Mouse (Mus musculus) large intestine, adult 2 months (tissue): Measurements from ENCODE around the gene Ctsc. TPM values are rescaled to one million over a fixed set of nuclear protein-coding genes. Genes with fewer than 3 reads are reported as not detected.

Experiments used
- DNase-seq: peaks from one replicate; pipeline ENCODE4 v3.0.0-alpha.2; 2012; ENCODE audit warnings: low read depth, low spot score
- WGBS: fragments of 180-500 bp; shearing (Covaris S2); methylation state at CpG from one replicate; pipeline ENCODE4 v1.1.7; 2018; 5-methylcytosine and 5-hydroxymethylcytosine counted together
- polyA plus RNA-seq: library from polyadenylated mRNA; depleted of rRNA; stranded (reverse); fragments of >200 nt; gene quantifications from 2 replicates; pipeline ENCODE4 v1.2.3, GENCODE M21; 2012

Ctsc gene
- polyA plus RNA-seq, 1 experiment, result 41.6 TPM

DNA sequence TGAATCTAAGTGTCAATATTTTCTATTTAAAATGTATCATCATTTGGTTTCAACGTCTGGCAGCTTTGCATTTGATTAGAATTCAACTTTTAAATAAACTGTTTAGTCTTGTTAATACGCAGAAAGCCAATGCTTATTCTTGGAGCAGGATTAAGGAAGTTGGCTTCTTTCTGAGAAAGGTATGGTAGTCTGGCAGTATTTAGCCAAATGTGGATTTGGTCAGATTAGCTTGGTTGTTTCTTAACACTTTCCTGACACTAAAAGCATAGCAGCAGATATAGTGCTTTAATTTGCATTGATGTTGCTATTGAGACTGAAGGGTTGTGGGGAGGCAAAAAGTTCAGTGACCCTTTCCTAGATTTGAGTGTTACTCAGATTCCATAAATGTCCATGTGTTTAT is 14.2 kb downstream of the Ctsc start:
- 65% methylated on average over 2 of the region's 2 CpGs for WGBS
- no peak for DNase-seq

DNA sequence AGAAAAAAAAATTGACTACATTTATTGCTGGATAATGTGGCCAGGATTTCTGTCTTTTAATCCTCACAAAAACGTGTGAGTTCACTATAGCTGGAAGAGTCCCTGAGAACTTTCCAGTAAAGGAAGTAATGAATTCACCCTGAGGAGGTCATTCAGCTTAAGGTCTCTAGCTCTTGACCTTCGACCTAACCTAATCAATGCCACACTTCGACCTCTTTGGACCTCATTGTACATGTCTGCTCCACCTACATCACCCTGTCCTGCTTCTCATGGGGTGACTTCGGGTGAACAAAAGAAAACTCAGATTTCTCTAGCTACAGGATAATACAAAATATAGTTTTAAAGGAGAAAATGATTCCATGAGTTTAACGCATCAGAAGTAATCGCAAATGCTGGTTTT is 16.0 kb downstream of the Ctsc start:
- no peak for DNase-seq
- WGBS, result 69% methylated on average over 6 of the region's 6 CpGs

DNA sequence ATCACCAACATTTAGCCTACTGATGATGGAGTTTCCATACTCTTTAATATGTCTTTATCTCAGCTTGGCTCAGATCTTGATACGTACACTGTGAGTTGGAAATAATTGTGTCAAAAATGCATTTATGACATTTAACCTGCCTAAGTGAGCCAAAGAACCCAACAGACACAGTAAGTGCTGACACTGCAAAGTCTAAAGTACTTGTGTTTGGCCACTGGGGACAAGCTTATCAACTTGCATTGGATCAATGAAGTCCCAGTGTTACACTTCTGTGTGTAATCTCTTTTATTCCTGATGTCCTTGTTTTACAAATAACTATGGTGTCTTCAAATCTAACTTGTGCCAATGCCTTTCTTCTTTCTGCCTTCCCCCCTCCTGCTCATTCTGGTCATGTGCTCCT is 18.1 kb downstream of the Ctsc start:
- no peak for DNase-seq
- 95% methylated on average over 1 of the region's 1 CpGs for WGBS

DNA sequence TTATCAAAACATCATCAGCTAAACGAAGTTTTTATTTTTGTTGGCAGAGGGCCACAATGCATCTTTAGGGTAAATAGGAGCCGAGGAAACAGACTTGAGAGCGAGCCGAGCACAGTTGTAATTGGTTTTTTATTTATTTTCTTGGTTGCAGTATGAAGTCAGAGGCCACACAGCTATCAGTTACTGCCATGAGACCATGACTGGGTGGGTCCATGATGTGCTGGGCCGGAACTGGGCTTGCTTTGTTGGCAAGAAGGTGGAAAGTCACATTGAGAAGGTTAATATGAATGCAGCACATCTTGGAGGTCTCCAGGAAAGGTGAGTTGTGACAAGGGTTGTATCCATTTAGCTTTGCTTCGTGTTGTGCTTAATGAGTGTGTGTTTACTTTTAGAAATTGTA is 19.0 kb downstream of the Ctsc start:
- no peak for DNase-seq
- 54% methylated on average over 6 of the region's 6 CpGs for WGBS

DNA sequence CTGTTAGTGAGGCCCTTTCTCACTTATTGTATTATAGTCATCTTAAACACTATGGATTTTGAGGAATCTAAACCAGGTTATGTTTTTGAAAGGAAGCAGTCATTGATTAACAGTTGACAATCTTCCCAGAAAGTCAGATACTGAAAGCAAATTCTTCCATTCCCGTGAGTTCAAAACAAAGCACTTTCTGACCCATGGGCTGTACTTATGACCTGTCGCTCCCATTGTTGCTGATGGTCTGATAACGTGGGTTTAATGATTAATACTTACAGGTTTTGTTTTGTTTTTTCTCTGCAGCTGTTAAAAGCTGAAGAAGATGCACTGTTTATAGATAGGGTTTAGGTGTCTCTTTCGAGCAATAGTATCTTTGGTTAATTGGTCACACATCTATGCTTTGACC is 27.9 kb downstream of the Ctsc start:
- 77% methylated on average over 4 of the region's 4 CpGs for WGBS
- no peak for DNase-seq

DNA sequence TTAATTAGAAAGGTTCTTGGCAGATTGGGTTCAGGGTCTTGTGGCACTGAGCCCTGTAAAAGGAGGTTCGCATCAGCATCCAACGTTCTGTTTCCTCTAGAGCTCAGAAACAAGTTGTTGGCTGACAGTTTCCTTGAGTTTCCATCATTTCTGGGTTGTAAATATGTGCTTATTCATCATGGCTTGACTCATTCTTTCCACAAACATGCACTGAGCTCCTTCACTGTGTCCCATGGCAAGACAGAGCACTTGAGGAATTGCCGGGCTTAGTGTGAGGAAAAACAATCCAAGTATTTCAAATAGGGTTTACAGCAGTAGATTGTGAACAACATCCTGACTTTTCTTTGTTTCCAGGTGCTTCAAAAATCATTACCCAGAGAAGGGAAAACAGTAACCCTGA is 28.8 kb downstream of the Ctsc start:
- WGBS, result 58% methylated on average over 3 of the region's 3 CpGs
- no peak for DNase-seq

DNA sequence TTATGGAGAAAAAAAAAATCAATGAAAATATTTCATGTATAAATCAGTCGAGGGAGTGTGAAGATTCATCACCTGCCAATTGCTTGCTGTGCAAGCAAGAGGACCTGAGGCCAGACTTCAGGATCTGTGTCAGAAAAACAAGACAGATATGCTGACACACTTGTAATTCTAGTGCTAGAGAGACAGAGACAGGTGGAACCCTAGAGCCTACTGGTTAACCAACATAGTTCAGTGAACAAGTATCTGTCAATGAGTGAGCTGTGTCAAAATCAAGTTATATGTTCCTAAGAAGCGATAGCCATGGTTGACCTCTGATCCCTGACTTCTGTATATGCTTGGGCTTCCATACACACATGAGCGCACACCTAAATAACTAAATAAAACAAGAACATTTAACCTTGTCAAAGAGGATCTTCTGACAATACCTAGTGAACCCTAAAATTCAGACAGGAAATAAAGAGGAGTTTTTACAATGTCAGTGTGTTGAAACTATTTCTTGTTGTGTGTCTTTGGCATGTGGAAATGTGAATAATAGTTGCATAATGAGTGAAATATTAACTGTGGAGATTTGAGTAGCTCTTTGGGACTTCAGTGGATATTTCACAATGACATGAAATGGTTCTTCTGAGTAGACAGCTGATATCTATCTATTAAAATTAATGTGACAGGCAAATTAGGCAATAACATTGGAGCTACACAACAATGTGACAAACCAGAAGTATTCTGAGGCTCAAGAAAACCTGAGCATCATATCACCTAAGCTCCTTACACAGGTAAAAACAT is 32.7 kb downstream of the Ctsc start:
- WGBS, result 87% methylated on average over 3 of the region's 3 CpGs
- DNase-seq, result no peak

DNA sequence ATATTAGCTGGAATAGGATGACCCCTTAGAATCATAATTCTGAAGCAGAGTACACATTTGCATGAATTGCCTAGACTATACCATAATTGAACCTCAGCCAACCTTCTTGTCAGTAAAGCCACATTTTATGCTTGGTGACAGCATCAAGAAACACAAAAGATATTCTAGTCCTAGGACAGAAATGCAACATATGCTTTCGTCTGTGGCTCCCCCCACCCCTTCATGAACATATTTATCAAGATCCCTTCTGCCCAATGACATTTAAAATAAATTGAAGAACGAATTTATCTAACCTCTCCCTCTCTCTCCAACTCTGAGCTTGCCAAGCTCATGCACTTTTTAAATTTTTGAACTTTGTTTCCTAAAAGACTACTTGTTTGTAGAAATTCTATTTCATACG is 38.5 kb downstream of the Ctsc start:
- WGBS, result 73% methylated on average over 3 of the region's 3 CpGs
- no peak for DNase-seq

DNA sequence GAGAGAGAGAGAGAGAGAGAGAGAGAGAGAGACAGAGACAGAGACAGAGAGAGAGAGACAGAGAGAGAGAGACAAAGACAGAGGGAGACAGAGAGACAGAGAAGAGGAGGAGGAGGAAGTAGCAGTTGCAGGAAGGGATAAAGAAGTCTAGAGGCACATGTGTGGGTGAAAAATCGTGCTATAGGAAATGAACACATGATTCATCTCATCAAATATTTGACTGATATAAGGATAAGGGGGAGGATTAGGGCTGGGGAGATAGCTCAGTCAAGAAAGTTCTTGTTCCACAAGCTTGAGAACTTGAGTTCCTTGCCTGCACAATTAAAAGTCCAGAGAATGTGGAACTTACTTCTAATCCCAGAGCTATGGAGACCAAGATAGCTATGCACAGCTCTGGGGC is 40.6 kb downstream of the Ctsc start:
- 29% methylated on average over 1 of the region's 1 CpGs for WGBS
- DNase-seq, result no peak

DNA sequence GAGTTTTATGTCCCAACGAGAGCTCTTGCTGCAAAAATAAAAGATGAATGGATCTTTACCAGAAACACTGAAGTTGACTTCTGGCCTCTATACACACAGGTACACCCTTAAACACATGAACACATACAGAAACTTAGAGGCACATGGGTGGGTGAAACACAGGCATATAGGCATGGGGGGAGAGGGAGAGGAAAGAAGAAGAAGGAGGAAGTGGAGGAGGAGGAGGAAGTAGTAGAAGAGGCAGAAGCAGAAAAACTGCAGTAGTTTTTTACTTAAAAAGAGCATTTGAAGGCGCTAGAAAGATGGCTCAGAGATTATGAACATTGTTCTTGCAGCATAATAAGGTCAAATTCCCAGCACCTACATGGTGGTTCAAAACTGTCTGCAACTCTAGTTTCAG is 41.0 kb downstream of the Ctsc start:
- WGBS, result 75% methylated on average over 2 of the region's 2 CpGs
- no peak for DNase-seq

DNA sequence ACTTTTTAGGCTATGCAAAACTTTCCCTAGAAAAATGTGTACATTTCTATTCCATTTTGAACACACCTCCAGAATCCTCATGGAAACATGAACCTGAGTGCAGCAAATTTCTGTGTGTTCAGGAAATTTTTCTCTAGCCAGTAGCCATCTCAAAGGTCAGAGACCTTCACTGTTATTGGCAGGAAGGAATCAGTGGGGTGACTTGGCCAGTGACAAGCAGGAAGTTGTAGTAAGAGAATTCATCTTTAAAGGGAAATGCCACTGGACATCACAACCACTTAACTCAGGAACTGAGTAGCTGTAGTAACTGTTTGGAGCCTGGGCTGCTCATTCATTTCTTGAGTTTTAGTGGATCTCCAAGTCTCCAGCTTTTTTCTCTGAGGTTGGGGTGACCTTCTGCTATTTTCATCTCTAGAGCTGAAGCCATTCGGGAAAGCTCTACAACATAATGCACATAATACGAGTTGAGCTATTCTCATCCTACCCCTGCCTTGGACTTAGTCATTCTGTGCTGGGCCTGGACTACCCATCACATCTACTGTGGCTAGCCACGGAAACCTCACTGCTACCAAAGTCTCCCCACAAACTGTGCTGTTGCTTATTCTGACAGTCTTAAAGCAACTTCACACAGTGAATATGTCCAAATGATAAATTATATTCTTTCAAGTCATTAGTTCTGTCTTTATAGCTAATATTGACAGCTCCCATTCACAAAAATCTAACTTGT is 41.7 kb downstream of the Ctsc start:
- 90% methylated on average over 3 of the region's 3 CpGs for WGBS

DNA sequence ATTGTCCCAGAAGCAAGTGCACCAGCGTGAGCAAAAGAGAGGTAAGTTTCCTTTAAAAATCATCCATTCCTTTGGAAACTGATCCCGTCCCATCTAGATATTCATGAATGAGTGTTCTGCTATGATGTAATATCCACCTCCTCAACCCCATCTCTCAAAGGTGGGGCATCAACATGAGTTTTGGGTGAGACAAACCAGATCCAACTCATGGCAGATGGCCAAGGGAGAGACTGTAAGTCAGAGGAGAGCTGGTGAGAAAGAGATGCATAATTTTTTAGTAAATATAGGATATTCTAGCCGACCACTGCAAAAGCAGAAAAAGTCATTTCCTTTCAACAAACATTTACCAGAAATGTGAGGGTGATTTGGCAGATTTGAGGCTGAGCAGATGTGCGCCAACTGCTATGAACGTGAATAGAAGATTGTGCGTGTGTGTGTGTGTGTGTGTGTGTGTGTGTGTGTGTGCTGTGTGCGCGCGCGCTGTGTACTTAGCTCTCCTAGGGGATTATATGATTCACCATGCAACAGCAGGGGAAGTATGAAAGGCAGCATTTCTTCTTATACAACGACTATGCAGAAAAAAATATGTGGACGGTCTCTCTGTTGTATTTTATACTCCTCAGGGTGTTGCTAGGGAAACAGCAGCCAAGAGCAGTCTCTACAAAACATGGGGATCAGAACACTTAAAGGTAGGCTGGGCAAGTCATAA is 42.9 kb downstream of the Ctsc start:
- no peak for DNase-seq
- 22% methylated on average over 12 of the region's 12 CpGs for WGBS

More for the DNA sequence above, 41.7 kb downstream of the Ctsc start:
- DNase-seq, result no peak

DNA sequence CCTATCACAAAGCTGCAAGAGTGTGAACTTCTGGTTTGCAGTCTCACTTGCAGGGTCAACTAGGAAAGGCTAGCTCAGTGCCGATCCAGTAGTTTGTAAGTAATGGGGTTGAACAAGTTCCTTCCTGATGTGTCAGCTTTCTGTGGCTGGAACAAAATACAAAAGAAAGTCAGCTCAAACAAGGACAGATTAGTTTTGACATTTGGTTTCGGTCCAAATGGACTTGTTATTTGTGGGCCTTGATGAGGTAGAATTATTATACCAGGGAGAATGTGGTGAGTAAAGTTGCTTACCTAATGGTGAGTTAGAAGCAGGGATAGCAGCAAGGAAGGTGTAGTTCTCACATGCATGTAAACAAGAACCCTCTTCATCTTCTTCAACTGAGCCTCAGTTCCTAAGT is 44.5 kb downstream of the Ctsc start:
- 78% methylated on average over 2 of the region's 2 CpGs for WGBS
- no peak for DNase-seq

DNA sequence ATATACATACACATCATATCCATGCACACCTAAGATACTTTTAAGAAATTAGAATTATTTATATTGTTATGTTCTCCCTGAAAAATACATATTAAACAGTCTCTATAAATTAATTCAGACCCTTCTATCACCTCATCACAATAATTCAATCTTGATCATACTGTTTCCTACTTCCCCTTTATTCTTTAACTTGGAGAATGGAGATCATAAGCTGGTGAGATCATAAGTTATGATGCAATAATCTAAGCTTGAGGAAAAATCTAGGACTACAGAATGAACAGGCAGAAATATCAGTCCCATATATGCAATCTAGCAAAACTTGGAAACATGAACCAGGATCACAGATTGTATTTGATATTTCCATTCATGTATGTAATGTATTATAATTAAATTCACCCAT is 49.6 kb downstream of the Ctsc start:
- no peak for DNase-seq

DNA sequence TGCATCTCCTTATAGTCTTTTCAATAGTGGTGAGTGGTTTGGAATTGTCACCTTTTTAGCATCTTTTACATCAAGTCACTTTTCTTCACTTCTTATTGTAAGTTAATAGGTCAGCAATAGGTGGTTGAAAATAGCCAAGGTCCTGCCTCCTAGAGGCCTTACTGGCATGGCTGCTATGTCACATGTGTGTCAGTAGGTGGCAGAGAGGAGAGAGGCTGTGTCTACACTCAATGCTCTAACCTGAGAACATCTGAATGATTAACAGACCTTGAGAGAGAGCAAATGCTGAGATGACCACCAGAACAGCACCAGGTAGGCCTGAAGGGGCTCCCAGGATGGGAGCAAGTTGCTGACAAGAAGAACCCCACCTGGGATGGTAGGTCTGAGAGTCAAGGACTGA is 65.9 kb downstream of the Ctsc start:
- no peak for DNase-seq

DNA sequence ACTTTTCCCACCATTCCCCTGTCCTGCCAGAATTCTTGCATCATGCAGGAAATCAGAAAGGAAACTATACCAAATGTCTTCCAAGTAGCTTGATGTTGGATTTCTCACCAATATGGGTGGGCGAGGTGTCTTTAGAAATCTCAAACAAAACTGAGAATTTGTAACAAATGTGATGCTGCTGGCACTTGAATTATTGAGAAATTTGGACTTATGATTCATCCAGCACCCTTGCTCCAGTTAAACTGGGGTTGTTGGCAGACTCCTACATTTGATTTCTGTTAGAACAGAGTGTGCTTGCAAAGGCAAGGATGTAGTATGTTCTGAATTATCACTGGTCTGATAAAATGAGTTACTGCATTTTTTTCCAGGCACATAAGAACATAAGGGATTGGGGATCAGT is 68.2 kb downstream of the Ctsc start:
- DNase-seq, result no peak
- 78% methylated on average over 1 of the region's 1 CpGs for WGBS

DNA sequence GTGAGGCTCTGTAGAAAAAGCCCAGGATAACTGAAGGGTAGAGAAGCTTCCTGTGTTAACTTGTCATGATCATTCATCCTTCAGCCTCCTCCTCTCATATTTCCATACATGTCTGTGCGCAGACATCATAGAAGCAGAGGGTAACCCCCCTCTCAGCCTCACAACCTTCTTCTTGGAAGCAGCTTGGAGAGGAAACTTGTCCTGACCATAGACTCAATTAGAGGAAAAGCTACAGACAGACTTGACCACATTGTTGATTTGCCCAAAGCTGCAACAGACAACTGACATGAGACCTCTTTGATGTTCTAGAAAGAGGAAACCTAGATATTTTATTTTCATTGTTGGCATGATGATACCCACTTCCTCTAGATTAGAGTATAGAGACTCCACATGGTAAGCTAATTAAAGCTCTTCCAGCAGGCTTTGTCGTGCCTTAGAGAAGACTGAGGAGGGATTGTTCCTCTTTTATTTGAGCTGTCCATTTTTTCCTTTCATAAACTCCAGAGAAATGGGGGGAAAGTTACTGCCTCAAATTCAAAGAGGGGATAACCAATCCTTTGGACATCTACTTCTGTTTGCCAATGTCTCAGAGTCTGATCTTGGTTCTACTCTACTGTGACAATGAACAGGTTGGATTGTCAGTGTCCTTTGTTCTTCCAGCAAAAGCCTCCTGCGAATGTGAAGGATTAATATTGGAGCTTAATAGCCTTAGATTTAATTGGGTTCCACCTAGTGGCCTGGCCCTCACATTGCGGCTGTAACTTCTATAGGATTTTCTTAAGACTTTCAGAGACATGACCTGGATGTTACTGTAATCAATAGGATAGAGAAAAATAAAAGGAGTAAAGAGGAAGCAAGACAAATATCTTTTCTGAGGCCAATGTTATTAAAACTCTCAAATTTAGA is 79.2 kb downstream of the Ctsc start:
- whole genome bisulfite sequencing, result 40% methylated on average over 4 of the region's 4 CpGs

DNA sequence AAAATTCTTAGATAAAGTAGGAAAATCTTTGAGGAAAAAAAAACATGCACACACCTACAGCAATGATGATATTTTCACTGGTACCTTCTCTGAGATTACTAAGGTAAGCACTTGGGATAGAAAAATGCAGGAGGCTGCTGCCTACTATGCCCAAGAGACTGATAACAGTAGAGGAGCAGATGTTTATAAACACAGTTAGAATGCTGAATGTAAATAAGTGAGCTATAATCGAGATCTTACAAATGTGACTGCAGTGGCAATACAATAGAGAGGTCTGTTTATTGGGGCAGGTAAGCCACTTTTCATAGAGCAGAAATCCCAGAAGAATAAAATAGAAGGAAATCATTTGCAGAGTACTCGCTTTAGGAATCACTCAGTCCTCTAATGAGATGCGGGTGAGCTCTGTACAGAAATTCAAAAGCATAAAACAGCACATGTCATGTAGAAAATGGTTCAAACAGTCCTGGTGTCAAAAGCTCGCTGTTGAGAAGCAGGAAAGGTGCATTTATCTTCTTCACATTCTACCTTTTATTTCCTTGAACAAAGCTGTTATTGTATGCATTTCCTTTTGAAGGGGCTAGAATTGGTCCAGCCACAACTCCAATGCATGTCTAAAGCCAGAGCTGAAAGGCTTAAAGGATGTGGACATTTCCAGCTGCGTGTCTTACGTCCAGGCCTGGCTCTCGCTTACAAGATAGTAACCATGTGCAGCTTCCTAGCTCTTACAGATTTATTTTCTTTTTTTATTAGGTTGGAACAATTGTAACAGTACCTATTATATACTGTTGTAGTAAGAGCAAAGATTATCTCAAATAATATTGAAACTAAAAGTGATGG is 80.4 kb downstream of the Ctsc start:
- no peak for DNase-seq
- WGBS, result 72% methylated on average over 7 of the region's 7 CpGs

More for the DNA sequence above, 79.2 kb downstream of the Ctsc start:
- no peak for DNase-seq
